Mouse (Mus musculus): ENCODE measurements around the gene Btbd35f12. TPM values are rescaled to one million over a fixed set of nuclear protein-coding genes. Genes with fewer than 3 reads are reported as not detected.
"Not testable (repeated sequence)": the region's sequence is repeated elsewhere in the genome, so short reads cannot be mapped to it uniquely, and the experiment has no call there.

Btbd35f12 gene
- polyA plus RNA-seq (2016; fragmentation: Nextera tagmentation; extraction: Ambion mirVana), result not detected in 2 replicates

GRCm38 (mm10) chrX:33313079-33313478 lies at the start of gene Btbd35f12:
TSS of gene Btbd35f12 (plus strand) at chrX:33313379.
- WGBS, result no CpG with 5 or more reads among the region's 3 CpGs
- H3K27me3 ChIP-seq (ENCODE audit: insufficient read depth, poor library complexity, severe bottlenecking); H3K4me3 ChIP-seq; H3K36me3 ChIP-seq; H3K9me3 ChIP-seq; DNase-seq (ENCODE audit: low spot score); H3K4me1 ChIP-seq (replicated peaks); H3K27ac ChIP-seq: not testable (repeated sequence)

GRCm38 (mm10) chrX:33353254-33353653 lies 40.1 kb downstream of the Btbd35f12 start:
- WGBS, result 86% methylated on average over 2 of the region's 2 CpGs
- H3K9me3 ChIP-seq; H3K36me3 ChIP-seq; DNase-seq (ENCODE audit: low spot score); H3K27ac ChIP-seq; H3K4me1 ChIP-seq (replicated peaks); H3K4me3 ChIP-seq; H3K27me3 ChIP-seq (ENCODE audit: insufficient read depth, poor library complexity, severe bottlenecking): not testable (repeated sequence)

Other genes with a start within 250 kb of the Btbd35f12 start
- gene Spin2-ps6, start 78.5 kb upstream of the Btbd35f12 start, polyA plus RNA-seq (2016; fragmentation: Nextera tagmentation; extraction: Ambion mirVana), result not detected in 2 replicates